Mouse (Mus musculus): ENCODE results near the gene Brpf3. TPM values are rescaled to one million over a fixed set of nuclear protein-coding genes. Genes with fewer than 3 reads are reported as not detected.

The Brpf3 gene
- polyA plus RNA-seq, 1 experiment from 2014 or later = 6.8 TPM

- Histone ChIP-seq H3K27ac (replicated peaks; ENCODE audit: low read depth, low read length) (no peak overlapping the region), H3K36me3 (replicated peaks; ENCODE audit: control insufficient read depth, insufficient read depth, low read depth, low read length) (peaks cover 10% of the 10 kb centered on the region), H3K4me2 (ENCODE audit: low read depth, low read length) (no peak overlapping the region), H3K4me1 (ENCODE audit: control insufficient read depth, insufficient read depth, low read length) (no peaks in the 10 kb centered on the region), H3K9me3 (replicated peaks; ENCODE audit: control insufficient read depth, low read length) (no peaks in the 10 kb centered on the region), H3K27me3 (ENCODE audit: control insufficient read depth, insufficient read depth, low read length) (no peaks in the 10 kb centered on the region), H3K9ac (replicated peaks; ENCODE audit: low read length) (no peak overlapping the region), H3K4me3 (ENCODE audit: low read depth, low read length) (no peak overlapping the region)
- no peak for DNase-seq (ENCODE audit: low spot score)
- 90% methylated on average over 6 of the region's 6 CpGs for WGBS
- no peak for ATAC-seq (replicated peaks; ENCODE audit: insufficient number of reproducible peaks, low FRiP score, low TSS enrichment, low read depth)
Observed at GRCm38 (mm10) chr17:28825359-28826041, 24.6 kb downstream of the Brpf3 start.

- Histone ChIP-seq H3K36me3 (replicated peaks; ENCODE audit: control insufficient read depth, insufficient read depth, low read depth, low read length) (peaks cover 10% of the 10 kb centered on the region), H3K9me3 (replicated peaks; ENCODE audit: control insufficient read depth, low read length) (no peaks in the 10 kb centered on the region), H3K9ac (replicated peaks; ENCODE audit: low read length) (no peak overlapping the region), H3K4me1 (ENCODE audit: control insufficient read depth, insufficient read depth, low read length) (no peaks in the 10 kb centered on the region), H3K27ac (replicated peaks; ENCODE audit: low read depth, low read length) (no peak overlapping the region), H3K4me2 (ENCODE audit: low read depth, low read length) (no peak overlapping the region), H3K27me3 (ENCODE audit: control insufficient read depth, insufficient read depth, low read length) (no peaks in the 10 kb centered on the region), H3K4me3 (ENCODE audit: low read depth, low read length) (no peak overlapping the region)
- DNase-seq (ENCODE audit: low spot score) (no peak), ATAC-seq (replicated peaks; ENCODE audit: insufficient number of reproducible peaks, low FRiP score, low TSS enrichment, low read depth) (no peak)
- WGBS = 92% methylated on average over 8 of the region's 8 CpGs
Observed at GRCm38 (mm10) chr17:28827665-28828231, 26.9 kb downstream of the Brpf3 start.

- 88% methylated on average over 14 of the region's 14 CpGs for WGBS
- DNase-seq (ENCODE audit: low spot score) (no peak), ATAC-seq (replicated peaks; ENCODE audit: insufficient number of reproducible peaks, low FRiP score, low TSS enrichment, low read depth) (no peak)
- no peak overlapping the region for H3K4me2 ChIP-seq (ENCODE audit: low read depth, low read length)
- H3K4me3 ChIP-seq (ENCODE audit: low read depth, low read length) = no peak overlapping the region
- H3K4me1 ChIP-seq (ENCODE audit: control insufficient read depth, insufficient read depth, low read length) = no peaks in the 10 kb centered on the region
- peaks cover 3% of the 10 kb centered on the region for H3K36me3 ChIP-seq (replicated peaks; ENCODE audit: control insufficient read depth, insufficient read depth, low read depth, low read length)
- no peak overlapping the region for H3K27ac ChIP-seq (replicated peaks; ENCODE audit: low read depth, low read length)
- H3K27me3 ChIP-seq (ENCODE audit: control insufficient read depth, insufficient read depth, low read length) = no peaks in the 10 kb centered on the region
- H3K9ac ChIP-seq (replicated peaks; ENCODE audit: low read length) = no peak overlapping the region
- H3K9me3 ChIP-seq (replicated peaks; ENCODE audit: control insufficient read depth, low read length) = no peaks in the 10 kb centered on the region
Observed at GRCm38 (mm10) chr17:28829120-28829519, 28.2 kb downstream of the Brpf3 start.

GRCm38 (mm10) chr17:28831065-28831464, 30.2 kb downstream of the Brpf3 start:
- H3K36me3 ChIP-seq (replicated peaks; ENCODE audit: control insufficient read depth, insufficient read depth, low read depth, low read length) = peaks cover 3% of the 10 kb centered on the region
- DNase-seq (ENCODE audit: low spot score) = no peak
- H3K9me3 ChIP-seq (replicated peaks; ENCODE audit: control insufficient read depth, low read length) = no peaks in the 10 kb centered on the region
- 78% methylated on average over 8 of the region's 8 CpGs for WGBS
- no peak overlapping the region for H3K27ac ChIP-seq (replicated peaks; ENCODE audit: low read depth, low read length)
- H3K4me1 ChIP-seq (ENCODE audit: control insufficient read depth, insufficient read depth, low read length) = no peaks in the 10 kb centered on the region
- H3K27me3 ChIP-seq (ENCODE audit: control insufficient read depth, insufficient read depth, low read length) = no peaks in the 10 kb centered on the region
- no peak overlapping the region for H3K4me2 ChIP-seq (ENCODE audit: low read depth, low read length)
- no peak overlapping the region for H3K4me3 ChIP-seq (ENCODE audit: low read depth, low read length)
- no peak overlapping the region for H3K9ac ChIP-seq (replicated peaks; ENCODE audit: low read length)
- no peak for ATAC-seq (replicated peaks; ENCODE audit: insufficient number of reproducible peaks, low FRiP score, low TSS enrichment, low read depth)

- H3K27ac ChIP-seq (replicated peaks; ENCODE audit: low read depth, low read length) = no peak overlapping the region
- ATAC-seq (replicated peaks; ENCODE audit: insufficient number of reproducible peaks, low FRiP score, low TSS enrichment, low read depth) (no peak), DNase-seq (ENCODE audit: low spot score) (no peak)
- 81% methylated on average over 9 of the region's 9 CpGs for WGBS
- H3K9ac ChIP-seq (replicated peaks; ENCODE audit: low read length) = no peak overlapping the region
- no peaks in the 10 kb centered on the region for H3K4me1 ChIP-seq (ENCODE audit: control insufficient read depth, insufficient read depth, low read length)
- H3K4me2 ChIP-seq (ENCODE audit: low read depth, low read length) = no peak overlapping the region
- H3K36me3 ChIP-seq (replicated peaks; ENCODE audit: control insufficient read depth, insufficient read depth, low read depth, low read length) = peaks cover 9% of the 10 kb centered on the region
- no peaks in the 10 kb centered on the region for H3K9me3 ChIP-seq (replicated peaks; ENCODE audit: control insufficient read depth, low read length)
- H3K4me3 ChIP-seq (ENCODE audit: low read depth, low read length) = no peak overlapping the region
- no peaks in the 10 kb centered on the region for H3K27me3 ChIP-seq (ENCODE audit: control insufficient read depth, insufficient read depth, low read length)
Observed at GRCm38 (mm10) chr17:28832040-28832439, 31.1 kb downstream of the Brpf3 start.

GRCm38 (mm10) chr17:28832875-28833274, 32.0 kb downstream of the Brpf3 start:
- Histone ChIP-seq H3K9me3 (replicated peaks; ENCODE audit: control insufficient read depth, low read length) (no peaks in the 10 kb centered on the region), H3K9ac (replicated peaks; ENCODE audit: low read length) (no peak overlapping the region), H3K27me3 (ENCODE audit: control insufficient read depth, insufficient read depth, low read length) (no peaks in the 10 kb centered on the region), H3K4me3 (ENCODE audit: low read depth, low read length) (no peak overlapping the region), H3K4me1 (ENCODE audit: control insufficient read depth, insufficient read depth, low read length) (no peaks in the 10 kb centered on the region), H3K4me2 (ENCODE audit: low read depth, low read length) (no peak overlapping the region), H3K36me3 (replicated peaks; ENCODE audit: control insufficient read depth, insufficient read depth, low read depth, low read length) (peaks cover 13% of the 10 kb centered on the region), H3K27ac (replicated peaks; ENCODE audit: low read depth, low read length) (no peak overlapping the region)
- ATAC-seq (replicated peaks; ENCODE audit: insufficient number of reproducible peaks, low FRiP score, low TSS enrichment, low read depth) (no peak), DNase-seq (ENCODE audit: low spot score) (no peak)
- WGBS = 87% methylated on average over 3 of the region's 3 CpGs

- Histone ChIP-seq H3K9me3 (replicated peaks; ENCODE audit: control insufficient read depth, low read length) (no peaks in the 10 kb centered on the region), H3K27ac (replicated peaks; ENCODE audit: low read depth, low read length) (no peak overlapping the region), H3K4me3 (ENCODE audit: low read depth, low read length) (no peak overlapping the region), H3K4me1 (ENCODE audit: control insufficient read depth, insufficient read depth, low read length) (no peaks in the 10 kb centered on the region), H3K27me3 (ENCODE audit: control insufficient read depth, insufficient read depth, low read length) (no peaks in the 10 kb centered on the region), H3K9ac (replicated peaks; ENCODE audit: low read length) (no peak overlapping the region), H3K4me2 (ENCODE audit: low read depth, low read length) (no peak overlapping the region), H3K36me3 (replicated peaks; ENCODE audit: control insufficient read depth, insufficient read depth, low read depth, low read length) (peaks cover 20% of the 10 kb centered on the region)
- ATAC-seq (replicated peaks; ENCODE audit: insufficient number of reproducible peaks, low FRiP score, low TSS enrichment, low read depth) = no peak
- DNase-seq (ENCODE audit: low spot score) = no peak
- 87% methylated on average over 10 of the region's 10 CpGs for WGBS
Observed at GRCm38 (mm10) chr17:28834676-28835075, 33.8 kb downstream of the Brpf3 start.

GRCm38 (mm10) chr17:28837840-28838239, 37.0 kb downstream of the Brpf3 start:
- DNase-seq (ENCODE audit: low spot score) (no peak), ATAC-seq (replicated peaks; ENCODE audit: insufficient number of reproducible peaks, low FRiP score, low TSS enrichment, low read depth) (no peak)
- Histone ChIP-seq H3K4me2 (ENCODE audit: low read depth, low read length) (no peak overlapping the region), H3K9me3 (replicated peaks; ENCODE audit: control insufficient read depth, low read length) (no peaks in the 10 kb centered on the region), H3K27me3 (ENCODE audit: control insufficient read depth, insufficient read depth, low read length) (no peaks in the 10 kb centered on the region), H3K36me3 (replicated peaks; ENCODE audit: control insufficient read depth, insufficient read depth, low read depth, low read length) (peaks cover 20% of the 10 kb centered on the region), H3K4me3 (ENCODE audit: low read depth, low read length) (no peak overlapping the region), H3K9ac (replicated peaks; ENCODE audit: low read length) (no peak overlapping the region), H3K4me1 (ENCODE audit: control insufficient read depth, insufficient read depth, low read length) (no peaks in the 10 kb centered on the region), H3K27ac (replicated peaks; ENCODE audit: low read depth, low read length) (no peak overlapping the region)
- 92% methylated on average over 7 of the region's 7 CpGs for WGBS
